Mouse (Mus musculus) gastrocnemius, postnatal 14 days (tissue): ENCODE measurements around the gene Podn. TPM values are rescaled to one million over a fixed set of nuclear protein-coding genes. Genes with fewer than 3 reads are reported as not detected.
"Not testable (repeated sequence)": the region's sequence is repeated elsewhere in the genome, so short reads cannot be mapped to it uniquely, and the experiment has no call there.

Experiments
- DNase-seq: peaks from one replicate; pipeline ENCODE4 v3.0.0; 2021; ENCODE audit warnings: mixed read lengths
- intact Hi-C: fragments of 180-260 bp; cut with DNase I; formaldehyde crosslinking; loops from one replicate; pipeline ENCODE4 v1.15.1; 2025; ENCODE audit warnings: low total_unique reads
- total RNA-seq, 2 experiments: library from RNA; stranded (reverse); gene quantifications; 2 replicates each; pipeline ENCODE4 v1.2.3; 2021

Podn gene
- total RNA-seq, 2 experiments from 2014 or later = 7.0 to 10.0 TPM

GRCm38 (mm10) chr4:108080876-108081275 lies 15.4 kb downstream of the Podn start:
- intact Hi-C loops = no loop called here
- DNase-seq = no peak

DNA sequence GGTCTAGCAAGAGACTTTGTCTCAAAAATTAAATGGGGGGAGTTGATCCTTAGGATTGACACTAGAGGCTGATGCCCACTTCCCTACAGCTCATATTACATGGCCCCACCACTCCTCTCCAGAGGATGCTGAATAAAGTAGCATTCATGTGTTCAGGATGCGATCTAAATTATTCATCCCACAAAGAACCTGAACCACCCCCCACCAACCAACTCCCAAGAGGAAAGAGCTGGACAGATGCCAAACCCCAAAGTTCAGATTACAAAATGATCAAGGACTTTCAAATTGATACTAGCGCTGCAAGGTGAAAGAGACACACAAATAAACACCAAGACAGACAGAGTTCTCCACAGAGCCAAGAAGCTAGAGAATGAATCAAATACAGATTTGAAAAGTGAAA lies 16.5 kb downstream of the Podn start:
- intact Hi-C loops = no loop called here
- DNase-seq = no peak

GRCm38 (mm10) chr4:108079191-108079590 lies 17.1 kb downstream of the Podn start:
- intact Hi-C loops = not testable (repeated sequence)

DNA sequence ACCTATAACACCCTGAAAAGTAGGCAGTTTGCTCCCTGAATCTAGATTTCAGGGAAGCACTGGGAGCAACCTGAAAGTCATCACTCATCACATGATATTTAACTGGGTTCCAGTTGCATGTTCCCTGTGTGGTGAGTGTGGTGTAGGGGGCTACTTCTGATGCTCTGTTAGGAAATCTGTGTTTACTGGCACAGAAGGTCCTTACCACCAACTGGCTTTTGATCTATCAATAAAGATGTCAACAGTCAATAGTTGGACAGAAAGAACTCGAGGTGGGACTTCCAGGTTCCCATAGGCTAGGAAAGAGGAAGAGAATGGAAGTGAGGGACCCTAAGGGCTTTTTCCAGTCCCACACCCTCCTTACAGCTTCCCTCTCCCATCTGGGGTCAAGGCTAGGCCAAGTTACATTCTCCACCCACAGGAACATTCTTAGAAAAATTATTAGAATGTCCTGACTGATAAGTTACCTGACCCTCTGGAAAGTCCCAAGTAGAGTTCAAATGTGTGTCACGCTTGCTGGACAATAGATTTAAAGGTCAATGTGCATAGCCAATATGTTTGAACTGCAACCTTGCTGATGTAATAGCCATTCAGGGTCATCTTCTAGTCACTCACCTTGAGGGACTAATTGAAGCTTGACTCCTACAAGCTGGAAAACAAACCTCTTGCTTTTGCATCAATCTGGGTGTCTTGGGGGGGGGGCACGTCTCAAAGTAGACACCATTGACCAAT lies 18.9 kb downstream of the Podn start:
- intact Hi-C loops = no loop called here
- no peak for DNase-seq

More at GRCm38 (mm10) chr4:108079191-108079590, 17.1 kb downstream of the Podn start:
- DNase-seq = not testable (repeated sequence)

GRCm38 (mm10) chr4:108074204-108074823 lies 21.9 kb downstream of the Podn start:
- DNase-seq = no peak
- intact Hi-C loops = no loop called here

DNA sequence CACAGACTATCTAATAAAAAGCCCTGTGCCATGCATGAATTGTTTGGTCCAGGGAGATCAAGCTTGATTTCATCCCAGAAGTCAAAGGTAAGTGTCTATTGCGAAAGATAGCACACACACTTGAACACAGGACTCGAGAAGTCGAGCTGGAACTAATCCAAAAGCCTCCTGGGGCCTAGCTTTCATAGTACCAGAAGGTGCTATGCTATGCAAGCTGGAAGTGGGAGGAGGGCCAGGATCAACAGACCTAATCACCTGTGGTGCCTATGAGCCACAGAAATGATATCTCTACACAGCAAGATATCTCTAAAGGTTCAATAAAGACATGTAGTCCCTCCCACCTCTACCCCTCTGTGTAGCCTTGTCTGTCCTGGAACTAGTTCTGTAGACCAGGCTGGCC lies 24.2 kb downstream of the Podn start:
- DNase-seq = no peak
- intact Hi-C loops = no loop called here

DNA sequence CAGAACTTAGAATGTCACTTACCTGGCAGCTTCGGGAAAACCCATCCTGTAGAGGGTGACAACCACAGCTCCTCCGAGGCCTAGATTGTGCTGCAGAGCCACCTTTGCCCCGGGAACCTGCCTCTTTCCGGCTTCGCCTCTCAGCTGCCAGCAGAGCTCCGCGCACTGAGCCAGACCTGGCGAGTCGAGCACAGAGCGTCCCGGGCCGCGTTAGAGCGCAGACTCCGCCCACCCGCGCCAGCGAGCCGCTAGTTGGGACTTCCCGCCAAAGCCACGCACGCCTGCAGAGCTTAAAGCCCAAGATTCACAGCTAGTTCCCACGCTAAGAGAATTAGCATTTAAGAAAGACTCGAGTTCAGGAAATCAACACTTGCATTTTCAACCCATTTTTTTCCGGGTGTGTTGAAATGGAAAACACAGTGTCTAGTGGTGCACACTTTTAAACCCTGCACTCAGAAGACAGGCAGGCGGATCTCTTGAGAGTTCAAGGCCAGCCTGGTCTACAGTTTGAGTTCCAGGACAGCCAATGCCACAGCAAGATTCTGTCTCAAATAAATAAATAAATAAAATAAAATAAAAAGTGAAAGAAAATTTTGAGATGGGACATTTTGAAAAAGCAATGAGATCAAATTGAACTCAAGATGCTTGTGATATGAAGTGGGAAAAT lies 24.9 kb downstream of the Podn start:
- peak; percentile 97 for DNase-seq
- intact Hi-C loops = no loop called here

GRCm38 (mm10) chr4:108070723-108071122 lies 25.5 kb downstream of the Podn start:
- intact Hi-C loops = no loop called here
- DNase-seq = no peak

DNA sequence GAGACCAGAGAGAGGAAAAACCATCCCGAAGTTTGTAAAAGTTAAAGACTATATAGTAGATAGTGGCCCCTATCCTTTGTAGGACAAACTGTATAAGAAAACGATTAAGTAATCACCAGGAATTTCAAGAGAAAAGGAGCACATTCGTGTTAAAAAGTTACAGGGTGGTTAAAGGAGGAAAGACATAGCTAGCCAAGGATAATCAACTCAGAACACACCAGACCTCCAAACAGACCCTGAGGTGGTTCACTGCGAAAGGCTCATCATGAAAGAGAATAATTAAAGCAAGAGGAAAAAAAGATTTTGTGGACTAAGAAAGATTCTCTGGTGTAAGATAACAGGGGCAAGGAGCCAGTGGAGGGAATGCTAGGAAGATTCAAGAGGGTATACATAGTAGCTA lies 26.0 kb downstream of the Podn start:
- intact Hi-C loops = no loop called here

DNA sequence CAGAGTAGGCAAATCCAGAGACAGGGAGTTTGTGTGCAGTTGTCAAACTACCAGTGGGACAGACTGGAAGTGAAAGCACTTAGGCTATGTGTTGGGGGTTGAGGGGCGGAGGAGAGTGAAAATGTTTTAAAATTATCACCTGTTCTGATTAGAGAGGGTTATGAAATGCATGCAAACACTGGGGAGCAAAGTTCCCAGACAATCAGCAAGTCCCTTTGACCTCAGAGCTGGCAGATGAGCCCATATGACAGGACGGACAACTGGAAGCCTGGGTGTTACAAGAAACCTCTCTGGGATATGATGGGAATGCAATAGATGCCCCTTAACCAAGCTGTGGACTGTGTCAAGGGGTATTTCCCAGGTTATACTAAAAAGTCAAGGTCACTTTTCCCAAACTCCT lies 28.2 kb downstream of the Podn start:
- DNase-seq = no peak
- intact Hi-C loops = no loop called here

More for the DNA sequence above, 26.0 kb downstream of the Podn start:
- no peak for DNase-seq

DNA sequence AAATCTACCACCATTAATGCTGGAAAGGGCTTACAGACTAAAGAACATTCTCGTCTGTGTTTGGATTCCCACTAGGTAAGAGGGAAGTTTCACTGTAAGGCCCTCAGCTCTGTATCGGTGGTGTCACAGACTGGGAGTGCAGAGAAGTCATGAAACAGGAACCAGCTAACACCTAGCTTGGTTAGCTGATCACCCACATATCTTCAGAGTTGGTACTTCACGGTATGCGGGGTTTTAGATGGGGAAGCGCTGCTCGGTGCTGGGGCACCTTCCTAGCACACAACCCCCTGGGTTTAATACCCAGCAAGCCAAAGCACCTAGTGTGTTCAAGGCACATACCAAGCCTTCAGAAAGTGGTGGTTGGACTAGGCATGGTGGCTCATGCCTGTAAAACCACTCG lies 29.0 kb downstream of the Podn start:
- DNase-seq = no peak

GRCm38 (mm10) chr4:108066569-108066968 lies 29.7 kb downstream of the Podn start:
- DNase-seq = no peak
- intact Hi-C loops = no loop called here

More for the DNA sequence above, 29.0 kb downstream of the Podn start:
- intact Hi-C loops = no loop called here

GRCm38 (mm10) chr4:108065176-108065844 lies 30.9 kb downstream of the Podn start:
- no peak for DNase-seq

GRCm38 (mm10) chr4:108063616-108064015 lies 32.6 kb downstream of the Podn start:
- intact Hi-C loops = no loop called here
- no peak for DNase-seq

More at GRCm38 (mm10) chr4:108065176-108065844, 30.9 kb downstream of the Podn start:
- intact Hi-C loops = no loop called here

- intact Hi-C loops = no loop called here
- DNase-seq = no peak
These were observed 33.7 kb downstream of the Podn start for GRCm38 (mm10) chr4:108062524-108062923.

DNA sequence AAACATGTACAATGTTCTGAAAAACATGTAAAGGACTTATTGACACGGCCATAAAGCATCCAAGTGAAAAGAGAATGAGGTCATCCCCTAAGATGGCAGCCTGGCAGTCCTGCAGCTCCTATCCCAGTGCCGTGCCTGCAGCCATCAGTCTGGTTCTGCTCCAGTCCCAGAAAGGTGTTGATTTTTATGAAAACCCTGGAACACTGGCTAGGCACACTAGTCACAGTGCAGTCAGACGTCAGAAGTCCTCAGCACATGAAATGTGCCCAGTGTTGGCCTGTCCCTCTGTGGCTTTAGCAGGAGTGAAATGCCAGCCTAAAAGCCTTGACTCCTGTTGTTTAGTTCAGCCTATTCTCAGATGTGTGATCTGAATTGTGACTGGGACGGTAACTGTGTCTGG lies 35.5 kb downstream of the Podn start:
- intact Hi-C loops = no loop called here

GRCm38 (mm10) chr4:108059601-108060379 lies 36.5 kb downstream of the Podn start:
- DNase-seq = no peak
- intact Hi-C loops = no loop called here

More for the DNA sequence above, 35.5 kb downstream of the Podn start:
- no peak for DNase-seq

GRCm38 (mm10) chr4:108058166-108058565 lies 38.1 kb downstream of the Podn start:
- intact Hi-C loops = no loop called here
- no peak for DNase-seq

DNA sequence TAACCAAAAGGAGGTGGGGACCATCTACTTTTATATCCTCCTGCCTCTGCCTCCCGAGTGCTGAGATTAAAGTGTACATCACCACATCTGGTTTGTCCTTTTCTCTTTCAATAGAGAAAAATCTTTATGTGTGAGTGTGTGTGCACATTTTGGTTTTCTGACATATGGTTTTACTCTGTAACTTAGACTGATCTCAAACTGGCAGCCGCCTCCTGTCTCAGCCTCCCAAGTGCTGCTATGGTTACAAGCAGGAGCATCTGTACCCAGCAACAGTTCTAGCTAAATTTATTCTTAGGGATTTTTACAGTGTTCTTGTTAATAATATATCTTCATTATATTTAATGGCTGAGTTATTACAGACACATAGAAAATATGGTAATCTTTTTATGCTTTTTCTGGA lies 39.0 kb downstream of the Podn start:
- no peak for DNase-seq
- intact Hi-C loops = no loop called here
